Mouse (Mus musculus) forebrain, embryonic 13.5 days (tissue): Measurements from ENCODE around the gene Ubr7. TPM values are rescaled to one million over a fixed set of nuclear protein-coding genes. Genes with fewer than 3 reads are reported as not detected.

ENCODE experiments used
- ATAC-seq: fragments of 200-750 bp; cut with Nextera tagmentation; 2 replicates; pipeline ENCODE4 v1.8.0; 2017
- H3K27ac ChIP-seq: fragments of 300-500 bp; sonication (generic); 2 replicates; pipeline ENCODE4 v1.5.1; 2015; ENCODE audit warnings: inconsistent platforms, mild to moderate bottlenecking, moderate library complexity
- H3K27me3 ChIP-seq: fragments of 300-500 bp; sonication (generic); 2 replicates; pipeline ENCODE4 v1.6.1; 2015; ENCODE audit warnings: mild to moderate bottlenecking, inconsistent platforms
- H3K36me3 ChIP-seq: fragments of 300-500 bp; sonication (generic); 2 replicates; pipeline ENCODE4 v1.6.1; 2015; ENCODE audit warnings: mild to moderate bottlenecking, inconsistent platforms; ENCODE audit not compliant: poor library complexity, severe bottlenecking
- H3K4me1 ChIP-seq: fragments of 300-500 bp; sonication (generic); 2 replicates; pipeline ENCODE4 v1.6.1; 2015; ENCODE audit warnings: inconsistent platforms
- H3K4me2 ChIP-seq: fragments of 300-500 bp; sonication (generic); 2 replicates; pipeline ENCODE4 v1.6.1; 2015; ENCODE audit warnings: inconsistent platforms, mild to moderate bottlenecking, moderate library complexity
- H3K4me3 ChIP-seq: fragments of 300-500 bp; sonication (generic); 2 replicates; pipeline ENCODE4 v1.5.1; 2015; ENCODE audit warnings: mild to moderate bottlenecking, inconsistent platforms
- H3K9ac ChIP-seq: fragments of 300-500 bp; sonication (generic); 2 replicates; pipeline ENCODE4 v1.6.1; 2015; ENCODE audit warnings: mild to moderate bottlenecking, inconsistent platforms
- H3K9me3 ChIP-seq: fragments of 300-500 bp; sonication (generic); replicated peaks from 2 replicates; pipeline ENCODE4 v1.6.1; 2016; ENCODE audit warnings: inconsistent platforms
- whole genome bisulfite sequencing: fragments of 180-500 bp; shearing (Covaris S2); methylation state at CpG from one replicate; pipeline ENCODE4 v1.1.7; 2015; 5-methylcytosine and 5-hydroxymethylcytosine counted together
- polyA plus RNA-seq: library from polyadenylated mRNA; unstranded; fragments of >200 nt; fragmentation: Nextera tagmentation; extraction: Ambion mirVana; gene quantifications from 2 replicates; pipeline ENCODE4 v1.2.1, GENCODE M21; 2015

Gene Ubr7
- polyA plus RNA-seq, result 48.6 and 53.6 TPM in 2 replicates

DNA sequence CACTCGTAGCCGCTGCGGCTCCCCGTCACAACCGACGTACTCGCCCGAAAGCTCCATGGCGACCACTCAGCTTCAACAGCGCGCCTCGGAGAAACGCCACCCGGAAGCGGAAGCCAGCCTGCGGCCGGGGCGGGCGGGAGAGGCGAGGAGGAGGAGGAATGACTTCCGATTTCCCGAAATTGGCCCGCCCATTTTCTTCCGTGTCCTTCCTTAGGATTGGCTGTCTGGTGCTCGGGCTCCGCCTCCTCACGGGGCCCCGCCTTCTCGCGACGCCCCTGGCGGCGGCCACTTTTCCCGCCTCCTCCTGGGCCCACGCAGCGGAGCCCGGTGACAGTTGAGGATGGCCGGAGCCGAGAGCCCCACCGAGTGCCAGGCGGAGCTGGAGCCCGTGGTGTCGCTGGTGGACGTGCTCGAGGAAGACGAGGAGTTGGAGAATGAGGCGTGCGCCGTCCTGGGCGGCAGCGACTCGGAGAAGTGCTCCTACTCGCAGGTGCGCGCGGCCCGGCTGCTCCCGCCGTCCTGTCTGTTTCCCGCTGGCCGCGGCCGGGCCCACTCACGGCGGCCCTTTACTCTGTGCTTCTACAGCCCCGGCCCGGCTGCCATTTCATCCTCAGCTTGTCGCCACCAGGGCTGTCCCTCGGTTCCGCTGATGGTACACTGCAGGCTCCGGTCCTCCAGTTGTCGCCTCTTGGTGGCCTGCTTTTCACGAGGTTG, at the start of gene Ubr7, which contains the start of the genes Gm28051 and Gon7:
Ubr7 (plus strand) TSS at position 279 of the 714 bp plus-strand sequence.
Gm28051 (minus strand) TSS at position 77 of the 714 bp plus-strand sequence.
Gon7 (minus strand) TSS at position 115 of the 714 bp plus-strand sequence.
- peak within 1 kb of the TSS; percentile 86 for H3K27ac ChIP-seq
- peak within 1 kb of the TSS; percentile 92 for H3K4me2 ChIP-seq
- H3K4me3 ChIP-seq, result peak within 1 kb of the TSS; percentile 89
- ATAC-seq, result peak; percentile 98
- no peaks in the 10 kb centered on the region for H3K9me3 ChIP-seq
- H3K27me3 ChIP-seq, result no peaks in the 10 kb centered on the region
- under 1% methylated on average over 73 of the region's 73 CpGs for WGBS
- H3K4me1 ChIP-seq, result peaks cover 33% of the 10 kb centered on the region
- H3K9ac ChIP-seq, result peak within 1 kb of the TSS; percentile 91
- H3K36me3 ChIP-seq, result peaks cover 14% of the 10 kb centered on the region

DNA sequence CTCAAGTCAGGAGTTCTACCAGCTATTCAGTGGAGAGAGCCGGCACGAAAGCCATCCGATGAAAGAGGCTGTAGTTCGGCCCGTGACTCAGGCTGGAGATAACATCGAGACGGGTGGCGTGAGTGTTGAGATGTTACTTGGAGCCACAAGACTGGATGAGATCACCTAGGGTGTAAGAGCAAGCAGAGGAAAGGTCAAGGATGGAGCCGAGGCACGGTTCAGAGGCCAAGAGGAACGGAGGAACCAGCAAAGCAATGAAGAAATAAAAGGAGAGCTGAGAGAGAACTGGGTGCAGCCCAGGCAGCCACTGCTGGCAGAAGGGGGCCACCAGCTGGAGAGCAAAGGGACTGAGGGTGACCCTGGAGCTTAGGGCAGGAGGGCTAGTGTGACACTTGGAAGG, 49.5 kb upstream of the Ubr7 start:
- ATAC-seq, result no peak

DNA sequence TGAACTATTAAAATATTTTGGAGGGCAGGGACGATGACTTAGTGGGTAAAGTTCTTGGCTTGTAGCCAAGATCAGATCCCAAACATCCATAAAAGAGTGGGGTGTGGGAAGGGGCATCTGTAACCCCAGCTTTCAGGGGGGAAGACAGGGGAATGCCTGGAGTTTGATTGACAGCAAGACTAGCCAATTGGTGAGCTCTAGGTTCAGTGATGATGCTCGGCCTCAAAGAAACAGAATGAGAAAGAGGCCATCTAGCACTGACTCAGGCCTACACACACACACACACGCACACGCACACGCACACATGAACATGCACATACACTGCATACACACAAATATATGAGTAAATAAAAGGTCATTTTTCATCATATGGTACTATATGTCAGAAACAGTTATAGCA, 47.9 kb upstream of the Ubr7 start:
- no peak for ATAC-seq
- no peak overlapping the region for H3K27ac ChIP-seq
- no peaks in the 10 kb centered on the region for H3K9me3 ChIP-seq
- H3K36me3 ChIP-seq, result no peaks in the 10 kb centered on the region
- 89% methylated on average over 5 of the region's 5 CpGs for WGBS
- no peak overlapping the region for H3K4me2 ChIP-seq
- H3K4me3 ChIP-seq, result no peak overlapping the region
- H3K9ac ChIP-seq, result no peak overlapping the region
- H3K4me1 ChIP-seq, result peaks cover 9% of the 10 kb centered on the region
- no peaks in the 10 kb centered on the region for H3K27me3 ChIP-seq

More for the DNA sequence above, 49.5 kb upstream of the Ubr7 start:
- WGBS, result 82% methylated on average over 11 of the region's 11 CpGs
- Histone ChIP-seq H3K9me3 (no peaks in the 10 kb centered on the region), H3K4me1 (peaks cover 20% of the 10 kb centered on the region), H3K27ac (no peak overlapping the region), H3K36me3 (no peaks in the 10 kb centered on the region), H3K9ac (no peak overlapping the region), H3K27me3 (no peaks in the 10 kb centered on the region), H3K4me2 (no peak overlapping the region), H3K4me3 (no peak overlapping the region)

DNA sequence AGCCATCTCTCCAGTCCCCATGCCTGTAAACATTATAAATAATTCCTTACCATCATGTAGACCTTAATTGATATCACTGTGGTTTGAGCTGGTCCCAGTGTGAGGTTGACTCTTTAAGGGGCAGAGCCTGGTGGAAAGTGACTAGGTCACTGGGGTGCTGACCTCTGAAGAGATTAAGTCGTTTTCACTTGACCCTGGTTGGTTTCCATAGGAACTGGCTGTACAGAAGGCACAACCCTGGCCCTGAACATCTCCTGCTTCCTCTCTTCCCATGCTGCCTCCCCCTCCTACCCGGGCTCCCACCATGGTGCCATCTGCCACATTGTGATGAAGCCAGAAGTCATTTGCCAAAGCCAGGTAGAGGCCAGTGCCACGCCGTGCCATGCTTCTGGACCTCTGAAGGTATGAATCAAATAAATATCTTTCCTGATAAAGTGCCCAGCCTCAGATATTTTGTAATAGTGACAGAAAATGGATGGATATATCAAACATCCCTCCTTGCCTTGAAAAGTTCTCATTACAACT, 46.9 kb upstream of the Ubr7 start:
- Histone ChIP-seq H3K27me3 (no peaks in the 10 kb centered on the region), H3K4me3 (no peak overlapping the region), H3K36me3 (no peaks in the 10 kb centered on the region), H3K4me2 (no peak overlapping the region), H3K9ac (no peak overlapping the region), H3K4me1 (peaks cover 2% of the 10 kb centered on the region), H3K9me3 (no peaks in the 10 kb centered on the region), H3K27ac (no peak overlapping the region)
- WGBS, result 57% methylated on average over 4 of the region's 4 CpGs
- no peak for ATAC-seq

DNA sequence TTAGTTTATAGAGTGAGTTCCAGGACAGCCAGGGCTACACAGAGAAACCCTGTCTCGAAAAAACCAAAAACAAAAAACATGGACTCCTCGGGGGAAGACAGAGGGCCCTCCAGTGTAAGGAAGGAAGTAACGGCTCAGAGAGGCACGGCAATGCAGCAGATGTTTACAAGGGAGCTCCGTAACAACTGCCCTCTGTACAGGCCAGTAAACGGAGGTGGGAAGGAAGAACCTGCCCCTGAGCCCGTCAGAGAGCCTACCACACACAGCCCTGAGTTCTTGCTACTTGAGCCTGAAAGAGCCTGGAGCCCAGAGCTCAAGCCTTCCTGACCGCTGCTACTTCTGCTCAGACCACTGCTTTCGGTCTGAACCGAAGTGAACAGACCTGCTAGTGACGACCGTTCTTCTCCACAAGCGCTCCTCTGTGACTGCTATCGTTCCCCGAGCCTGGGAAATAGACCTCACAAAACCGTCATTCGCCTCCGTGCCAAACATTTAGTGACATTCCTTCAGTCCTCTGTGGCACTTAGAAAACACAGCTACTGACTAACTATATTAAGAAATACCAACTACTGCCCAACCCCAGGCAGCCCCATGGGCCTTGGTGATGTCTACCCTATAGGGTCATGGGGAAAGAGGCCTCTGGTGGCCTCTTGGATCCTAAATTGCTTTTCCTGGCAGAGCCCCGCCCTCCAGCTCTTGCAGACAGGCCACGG, 44.5 kb upstream of the Ubr7 start:
- no peak for ATAC-seq
- no peak overlapping the region for H3K4me2 ChIP-seq
- no peak overlapping the region for H3K27ac ChIP-seq
- H3K9me3 ChIP-seq, result no peaks in the 10 kb centered on the region
- H3K9ac ChIP-seq, result no peak overlapping the region
- H3K4me1 ChIP-seq, result no peaks in the 10 kb centered on the region
- 84% methylated on average over 20 of the region's 20 CpGs for WGBS
- no peak overlapping the region for H3K4me3 ChIP-seq
- H3K36me3 ChIP-seq, result no peaks in the 10 kb centered on the region
- H3K27me3 ChIP-seq, result no peaks in the 10 kb centered on the region

DNA sequence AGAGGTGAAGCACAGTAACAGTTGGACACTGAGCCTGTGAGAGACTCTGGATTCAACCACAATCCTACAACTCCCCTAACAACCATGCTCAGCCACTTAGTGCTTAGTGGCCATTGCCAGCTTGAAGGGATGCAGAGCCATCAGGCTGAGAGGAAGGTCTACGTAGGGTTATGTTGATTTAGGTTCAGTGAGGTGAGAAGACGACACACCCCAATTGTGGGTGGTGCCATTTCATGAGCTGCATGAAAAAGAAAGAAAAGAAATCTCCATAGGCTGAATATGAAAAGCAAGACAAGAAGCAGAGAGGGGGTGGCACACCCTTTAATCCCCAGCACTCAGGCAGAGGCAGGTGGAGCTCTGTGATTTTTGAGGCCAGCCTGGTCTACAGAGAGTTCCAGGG, 43.7 kb upstream of the Ubr7 start:
- Histone ChIP-seq H3K36me3 (no peaks in the 10 kb centered on the region), H3K4me3 (no peak overlapping the region), H3K27ac (no peak overlapping the region), H3K27me3 (no peaks in the 10 kb centered on the region), H3K9me3 (no peaks in the 10 kb centered on the region), H3K4me1 (no peaks in the 10 kb centered on the region), H3K4me2 (no peak overlapping the region), H3K9ac (no peak overlapping the region)
- no peak for ATAC-seq
- 75% methylated on average over 2 of the region's 2 CpGs for WGBS

DNA sequence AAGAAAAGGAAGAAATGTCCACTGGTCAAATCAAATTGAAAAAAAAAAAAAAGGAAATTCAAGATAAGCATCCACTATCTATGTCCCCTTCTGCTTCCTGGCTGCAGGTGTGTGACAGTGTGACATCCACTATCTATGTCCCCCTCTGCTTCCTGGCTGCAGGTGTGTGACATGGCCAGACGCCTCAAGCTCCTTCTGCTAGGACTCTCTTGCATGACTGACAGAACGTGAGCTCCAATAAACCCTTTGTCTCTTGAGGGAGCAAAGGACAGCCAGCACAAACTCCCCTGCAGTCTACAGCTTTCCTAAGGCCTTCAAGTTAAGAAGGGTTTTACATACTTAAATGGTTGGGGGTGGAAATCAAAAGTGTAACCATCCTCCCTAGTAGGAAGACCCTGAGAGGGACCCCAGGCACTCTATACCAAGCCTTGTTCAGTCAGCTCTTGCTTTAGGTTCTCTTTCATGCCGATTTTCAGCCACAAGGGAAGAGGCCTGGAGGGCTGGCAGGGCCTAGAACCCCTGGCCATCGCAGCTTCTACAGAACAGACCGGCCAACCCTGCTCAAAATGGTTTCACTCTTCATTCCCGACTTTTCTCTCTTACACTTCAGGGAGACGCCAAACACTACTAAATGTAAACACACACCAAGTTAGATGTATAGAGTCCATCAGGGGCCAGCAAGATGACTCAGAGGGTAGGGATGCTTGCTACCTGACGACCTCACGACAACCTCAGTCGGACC, 42.9 kb upstream of the Ubr7 start:
- no peaks in the 10 kb centered on the region for H3K9me3 ChIP-seq
- no peak for ATAC-seq
- no peak overlapping the region for H3K9ac ChIP-seq
- H3K27me3 ChIP-seq, result no peaks in the 10 kb centered on the region
- no peak overlapping the region for H3K4me3 ChIP-seq
- H3K4me1 ChIP-seq, result peaks cover 2% of the 10 kb centered on the region; the same call in 1 of the 2 replicates
- 82% methylated on average over 10 of the region's 10 CpGs for WGBS
- H3K4me2 ChIP-seq, result no peak overlapping the region
- no peaks in the 10 kb centered on the region for H3K36me3 ChIP-seq
- no peak overlapping the region for H3K27ac ChIP-seq

DNA sequence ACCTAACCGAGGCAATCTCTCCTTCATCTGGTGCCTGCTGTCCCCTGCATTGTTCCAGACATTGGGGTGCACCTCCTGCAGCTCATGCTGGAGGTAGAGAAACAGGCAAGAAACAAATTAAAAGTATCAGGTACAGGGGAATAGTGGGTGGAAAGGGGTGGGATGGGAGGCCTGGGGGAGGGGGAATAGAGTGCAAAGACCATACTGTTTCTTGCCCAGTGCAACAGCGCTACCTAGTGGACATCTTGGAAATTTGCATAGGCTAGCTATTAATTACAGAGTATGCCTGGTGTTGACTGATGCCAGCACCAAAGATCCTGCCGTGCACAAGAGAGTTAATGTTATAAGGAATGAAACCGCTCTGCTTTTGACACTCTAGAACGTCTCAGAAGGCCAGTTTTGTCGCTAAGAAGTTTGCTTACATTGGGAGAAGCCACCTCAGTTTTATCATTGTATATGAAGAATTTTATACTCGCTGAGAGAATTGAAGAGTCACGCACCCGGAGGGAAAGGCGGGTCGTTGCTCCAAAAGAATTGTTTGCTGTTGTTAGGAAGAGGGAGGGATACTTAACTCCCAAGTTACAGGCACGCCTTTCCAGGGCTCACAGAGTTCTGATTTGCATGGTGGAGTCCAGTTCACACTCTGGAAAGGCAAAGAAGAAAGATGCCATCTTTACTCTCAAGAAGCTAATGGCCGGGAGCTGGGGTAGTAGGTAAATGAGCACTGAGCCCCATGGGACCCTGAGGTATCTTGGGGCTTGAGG, 38.0 kb upstream of the Ubr7 start:
- H3K4me2 ChIP-seq, result peak overlapping the region; percentile 12
- H3K27me3 ChIP-seq, result no peaks in the 10 kb centered on the region
- H3K9ac ChIP-seq, result no peak overlapping the region

DNA sequence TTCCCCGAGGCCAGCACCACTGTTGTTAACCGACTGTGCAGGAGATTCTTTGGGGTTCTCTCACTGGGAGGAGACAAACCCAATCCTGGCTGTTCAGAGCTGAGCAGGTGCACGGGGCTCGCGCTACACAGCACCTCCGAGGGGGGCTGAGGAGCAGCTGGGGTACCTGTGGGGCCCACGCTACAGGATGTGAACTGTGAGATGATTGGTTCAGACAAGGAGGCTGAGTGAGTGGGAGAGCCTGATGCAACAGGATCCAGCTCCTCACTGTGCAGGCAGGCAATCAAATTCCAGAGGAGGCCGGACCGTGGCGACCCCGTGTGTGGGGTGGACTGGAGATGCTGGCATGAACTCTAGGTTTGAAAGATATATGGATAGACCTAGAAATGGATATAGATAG, 35.3 kb upstream of the Ubr7 start:
- H3K4me3 ChIP-seq, result no peak overlapping the region
- peaks cover 7% of the 10 kb centered on the region; the same call in 1 of the 2 replicates for H3K4me1 ChIP-seq
- 55% methylated on average over 11 of the region's 11 CpGs for WGBS
- H3K27me3 ChIP-seq, result no peaks in the 10 kb centered on the region
- peak; percentile 17; the same call in 1 of the 2 replicates for ATAC-seq
- no peaks in the 10 kb centered on the region for H3K9me3 ChIP-seq
- no peak overlapping the region for H3K4me2 ChIP-seq
- H3K27ac ChIP-seq, result no peak overlapping the region
- no peak overlapping the region for H3K9ac ChIP-seq
- H3K36me3 ChIP-seq, result no peaks in the 10 kb centered on the region

More for the DNA sequence above, 38.0 kb upstream of the Ubr7 start:
- Histone ChIP-seq H3K4me1 (peaks cover 4% of the 10 kb centered on the region; the same call in 1 of the 2 replicates), H3K27ac (no peak overlapping the region), H3K4me3 (no peak overlapping the region), H3K9me3 (no peaks in the 10 kb centered on the region), H3K36me3 (no peaks in the 10 kb centered on the region)
- 27% methylated on average over 13 of the region's 13 CpGs for WGBS
- ATAC-seq, result peak; percentile 90

DNA sequence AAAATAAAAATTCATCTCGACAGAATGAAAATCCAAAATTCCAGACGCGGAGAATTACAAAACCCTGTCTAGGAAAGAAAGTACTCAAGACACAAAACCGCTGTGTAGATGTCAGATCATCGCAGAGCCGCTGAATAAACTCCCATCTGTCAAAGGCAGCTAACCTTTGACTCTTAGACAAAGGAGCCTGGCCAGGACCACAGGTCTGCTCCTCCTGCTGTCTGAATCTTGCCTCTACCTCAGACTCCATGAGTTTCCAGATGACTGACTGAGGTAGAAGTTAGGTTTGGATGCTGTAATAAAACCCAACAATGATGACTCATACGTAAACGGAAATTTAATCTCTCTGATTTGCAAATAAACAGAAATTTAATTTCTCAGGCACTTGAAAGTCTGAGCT, 34.8 kb upstream of the Ubr7 start:
- no peak for ATAC-seq
- H3K4me1 ChIP-seq, result peaks cover 7% of the 10 kb centered on the region; the same call in 1 of the 2 replicates

DNA sequence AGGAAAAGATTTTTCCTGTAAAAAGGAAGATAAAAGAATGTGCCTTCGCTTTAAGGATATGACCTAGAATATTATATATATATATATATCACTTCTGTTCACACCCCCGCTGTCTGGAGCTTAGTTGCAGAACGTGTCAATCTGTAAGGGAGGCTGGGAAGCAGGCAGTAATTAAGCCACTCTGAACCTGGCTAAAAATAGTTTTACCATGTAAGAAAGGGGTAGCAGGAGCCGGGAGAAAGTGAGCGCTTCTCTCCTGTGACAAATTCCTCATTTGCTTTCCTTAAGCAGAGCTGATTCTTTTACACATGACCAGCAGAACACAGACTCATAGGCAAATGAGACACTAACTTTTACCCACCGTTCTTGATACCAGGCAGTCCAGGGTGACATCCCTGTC, 33.9 kb upstream of the Ubr7 start:
- Histone ChIP-seq H3K9ac (no peak overlapping the region), H3K4me2 (no peak overlapping the region), H3K9me3 (no peaks in the 10 kb centered on the region), H3K36me3 (no peaks in the 10 kb centered on the region), H3K4me1 (peaks cover 7% of the 10 kb centered on the region; the same call in 1 of the 2 replicates), H3K27me3 (no peaks in the 10 kb centered on the region), H3K27ac (0 out of 2 replicates have a peak overlapping the region, but pooled peaks have one; percentile 31), H3K4me3 (no peak overlapping the region)
- ATAC-seq, result no peak; the same call in 1 of the 2 replicates
- 73% methylated on average over 6 of the region's 6 CpGs for WGBS

More for the DNA sequence above, 34.8 kb upstream of the Ubr7 start:
- WGBS, result 74% methylated on average over 8 of the region's 8 CpGs
- no peaks in the 10 kb centered on the region for H3K9me3 ChIP-seq
- H3K27me3 ChIP-seq, result no peaks in the 10 kb centered on the region
- H3K36me3 ChIP-seq, result no peaks in the 10 kb centered on the region
- H3K27ac ChIP-seq, result no peak overlapping the region
- H3K9ac ChIP-seq, result no peak overlapping the region
- no peak overlapping the region for H3K4me2 ChIP-seq
- H3K4me3 ChIP-seq, result no peak overlapping the region
